Mouse (Mus musculus): ENCODE data around the gene Hdac4.

- TF ChIP-seq EP300 (IDR thresholded peaks at IDR 0.05; ENCODE audit: low read depth), result no peak
- no peak for TF ChIP-seq CTCF (IDR thresholded peaks at IDR 0.05; ENCODE audit: low read depth)
Observed at GRCm38 (mm10) chr1:92086277-92086813, 109.2 kb downstream of the Hdac4 start.

All from liver, postnatal 0 days (tissue).